Mouse (Mus musculus) cerebellum, adult 9-11 months (tissue): ENCODE results near the gene H2al1d.
"Not testable (repeated sequence)": the region's sequence is repeated elsewhere in the genome, so short reads cannot be mapped to it uniquely, and the experiment has no call there.

Experiments used
- DNase-seq: peaks from one replicate; pipeline ENCODE4 v3.0.0; 2022

H2al1d gene

GRCm38 (mm10) chrX:11308524-11308923, at the start of gene H2al1d:
Gene H2al1d (plus strand): TSS chrX:11308824.
- not testable (repeated sequence) for DNase-seq

- DNase-seq, result no peak
Observed at GRCm38 (mm10) chrX:11264918-11265317, 43.7 kb upstream of the H2al1d start.

GRCm38 (mm10) chrX:11267791-11268190, 40.8 kb upstream of the H2al1d start:
- DNase-seq, result no peak

- DNase-seq, result peak; percentile 35
Observed at GRCm38 (mm10) chrX:11269074-11269473, 39.5 kb upstream of the H2al1d start.

- DNase-seq, result no peak
Observed at GRCm38 (mm10) chrX:11273190-11273589, 35.4 kb upstream of the H2al1d start.

GRCm38 (mm10) chrX:11277083-11277482, 31.5 kb upstream of the H2al1d start:
- DNase-seq, result no peak

- no peak for DNase-seq
Observed at GRCm38 (mm10) chrX:11280741-11281140, 27.9 kb upstream of the H2al1d start.

GRCm38 (mm10) chrX:11288306-11288882, 20.2 kb upstream of the H2al1d start:
- DNase-seq, result no peak

GRCm38 (mm10) chrX:11289244-11289643, 19.4 kb upstream of the H2al1d start:
- DNase-seq, result no peak

GRCm38 (mm10) chrX:11298957-11299356, 9.7 kb upstream of the H2al1d start, which contains the start of gene H2al1a:
Gene H2al1a (plus strand): TSS chrX:11299257.
- DNase-seq, result not testable (repeated sequence)

GRCm38 (mm10) chrX:11302132-11302531, 6.5 kb upstream of the H2al1d start, which contains the start of gene H2al1b:
Gene H2al1b (plus strand): TSS chrX:11302432.
- not testable (repeated sequence) for DNase-seq

- not testable (repeated sequence) for DNase-seq
Observed at GRCm38 (mm10) chrX:11305355-11305754, 3.3 kb upstream of the H2al1d start, which contains the start of gene H2al1c. Gene H2al1c (plus strand): TSS chrX:11305655.

GRCm38 (mm10) chrX:11311634-11312033, 3.0 kb downstream of the H2al1d start, which contains the start of gene H2al1e:
Gene H2al1e (plus strand): TSS chrX:11311934.
- DNase-seq, result not testable (repeated sequence)

GRCm38 (mm10) chrX:11314858-11315257, 6.2 kb downstream of the H2al1d start, which contains the start of gene H2al1f:
Gene H2al1f (plus strand): TSS chrX:11315158.
- DNase-seq, result not testable (repeated sequence)

GRCm38 (mm10) chrX:11317956-11318355, 9.3 kb downstream of the H2al1d start, which contains the start of gene H2al1g:
Gene H2al1g (plus strand): TSS chrX:11318256.
- DNase-seq, result not testable (repeated sequence)

- not testable (repeated sequence) for DNase-seq
Observed at GRCm38 (mm10) chrX:11321192-11321591, 12.6 kb downstream of the H2al1d start, which contains the start of gene H2al1h. Gene H2al1h (plus strand): TSS chrX:11321492.

GRCm38 (mm10) chrX:11324359-11324758, 15.7 kb downstream of the H2al1d start, which contains the start of gene H2al1i:
Gene H2al1i (plus strand): TSS chrX:11324659.
- DNase-seq, result not testable (repeated sequence)

- not testable (repeated sequence) for DNase-seq
Observed at GRCm38 (mm10) chrX:11327522-11327921, 18.9 kb downstream of the H2al1d start, which contains the start of gene H2al1j. Gene H2al1j (plus strand): TSS chrX:11327822.

- peak; percentile 28 for DNase-seq
Observed at GRCm38 (mm10) chrX:11345762-11346161, 37.1 kb downstream of the H2al1d start.

GRCm38 (mm10) chrX:11346756-11347155, 38.1 kb downstream of the H2al1d start:
- peak; percentile 10 for DNase-seq
